Mouse (Mus musculus) limb, embryonic 14.5 days (tissue): ENCODE measurements at regions not wholly inside any gene's neighbourhood (a gene's known extent, or its start where the extent isn't known, plus 50 kb on each side); places are given as distances from the start of the nearest gene placed in this dataset.

Source experiments
- ATAC-seq: fragments of 200-750 bp; cut with Nextera tagmentation; 2 replicates; pipeline ENCODE4 v1.8.0; 2017; ENCODE audit warnings: low read depth, moderate number of reproducible peaks, moderate TSS enrichment; ENCODE audit not compliant: low FRiP score
- DNase-seq: peaks from one replicate; pipeline ENCODE4 v3.0.0-alpha.2; 2015; ENCODE audit warnings: low spot score
- H3K27ac ChIP-seq: fragments of 300-500 bp; sonication (generic); replicated peaks from 2 replicates; pipeline ENCODE4 v1.5.1; 2014; ENCODE audit warnings: low read depth, mild to moderate bottlenecking, low read length, moderate library complexity, mixed read lengths
- H3K27me3 ChIP-seq: fragments of 300-500 bp; sonication (generic); 2 replicates; pipeline ENCODE4 v1.6.1; 2014; ENCODE audit warnings: low read length, mixed read lengths; ENCODE audit not compliant: control insufficient read depth, insufficient read depth
- H3K36me3 ChIP-seq: fragments of 300-500 bp; sonication (generic); 2 replicates; pipeline ENCODE4 v1.6.1; 2014; ENCODE audit warnings: mild to moderate bottlenecking, low read length, moderate library complexity, mixed read lengths; ENCODE audit not compliant: control insufficient read depth, insufficient read depth
- H3K4me1 ChIP-seq: fragments of 300-500 bp; sonication (generic); 2 replicates; pipeline ENCODE4 v1.6.1; 2014; ENCODE audit warnings: antibody characterized with exemption, low read length, mixed read lengths; ENCODE audit not compliant: control insufficient read depth, insufficient read depth
- H3K4me2 ChIP-seq: fragments of 300-500 bp; sonication (generic); replicated peaks from 2 replicates; pipeline ENCODE4 v1.6.1; 2014; ENCODE audit warnings: low read depth, mild to moderate bottlenecking, low read length, moderate library complexity; ENCODE audit not compliant: severe bottlenecking
- H3K4me3 ChIP-seq: fragments of 300-500 bp; sonication (generic); replicated peaks from 2 replicates; pipeline ENCODE4 v1.5.1; 2014; ENCODE audit warnings: low read length
- H3K9ac ChIP-seq: fragments of 300-500 bp; sonication (generic); 2 replicates; pipeline ENCODE4 v1.6.1; 2014; ENCODE audit warnings: mild to moderate bottlenecking, low read depth, low read length, moderate library complexity; ENCODE audit not compliant: severe bottlenecking
- H3K9me3 ChIP-seq: fragments of 300-500 bp; sonication (generic); 2 replicates; pipeline ENCODE4 v1.6.1; 2016; ENCODE audit warnings: low read length; ENCODE audit not compliant: control insufficient read depth
- POLR2A ChIP-seq: fragments of 200-500 bp; IDR thresholded peaks from 2 replicates; pipeline ENCODE4 v1.8.0; 2012; ENCODE audit warnings: inconsistent platforms, mild to moderate bottlenecking, moderate library complexity, borderline replicate concordance; ENCODE audit not compliant: insufficient read depth, insufficient read length; ENCODE audit errors: extremely low read depth
- WGBS: fragments of 180-500 bp; shearing (Covaris S2); extraction: QIAGEN DNeasy Blood & Tissue Kit; methylation state at CpG from one replicate; pipeline ENCODE4 v1.1.7; 2014; 5-methylcytosine and 5-hydroxymethylcytosine counted together

DNA sequence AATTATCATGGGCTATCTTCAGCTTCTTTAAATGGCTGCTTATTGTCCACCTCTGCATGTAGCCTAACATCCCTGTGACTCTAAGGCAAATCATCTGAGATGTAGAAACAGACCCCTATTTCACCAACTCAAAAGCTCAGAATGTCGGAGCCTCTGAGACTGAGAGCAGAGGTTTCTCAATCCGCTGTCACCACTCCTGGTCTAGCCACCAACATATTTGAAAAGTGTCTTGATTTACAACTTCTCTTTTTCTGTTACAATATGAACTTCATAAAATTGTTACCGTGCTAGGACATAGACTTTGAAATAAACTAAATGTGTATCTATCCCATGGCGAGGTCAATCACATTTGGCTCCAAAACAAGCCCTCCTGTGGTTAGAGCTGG, 91.3 kb upstream of the Nebl start:
- WGBS, result 84% methylated on average over 4 of the region's 4 CpGs
- H3K27me3 ChIP-seq, result no peaks in the 10 kb centered on the region

DNA sequence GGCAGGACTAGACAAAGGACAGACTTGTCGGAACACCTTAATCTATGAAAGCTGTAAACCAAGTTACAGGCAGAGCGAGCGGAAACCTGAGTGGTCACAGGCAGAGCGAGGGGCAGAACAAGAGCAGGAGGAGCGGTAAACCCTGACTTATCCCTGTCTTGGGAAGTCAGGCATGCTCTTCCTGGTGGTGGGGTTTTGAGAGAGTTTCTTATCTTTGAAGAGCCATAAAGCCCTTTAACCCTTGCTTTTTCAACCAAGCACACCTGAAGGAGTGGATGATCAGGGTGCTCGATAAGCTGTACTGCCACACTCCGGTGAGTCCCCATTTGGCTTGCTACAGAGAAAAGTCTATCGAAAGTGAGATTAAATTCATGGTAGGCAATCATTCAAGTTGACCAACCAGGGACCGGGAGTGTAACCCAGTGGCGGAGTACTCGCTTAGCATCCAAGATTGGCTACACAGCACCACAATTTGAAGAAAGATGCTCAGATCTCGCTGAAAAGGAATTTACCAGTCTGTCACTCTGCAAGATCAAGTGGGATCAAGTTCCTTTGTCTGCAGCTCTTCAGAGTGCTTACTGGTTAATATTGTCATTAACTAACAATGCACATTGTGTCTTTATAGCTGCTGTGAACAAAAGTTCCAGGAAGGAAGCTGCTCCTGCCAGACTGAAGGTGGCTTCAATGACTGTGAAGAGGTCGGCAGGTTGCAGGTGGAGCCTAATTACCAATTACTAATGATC, 90.8 kb upstream of the Nebl start:
- 79% methylated on average over 13 of the region's 13 CpGs for WGBS
- ATAC-seq (no peak), DNase-seq (no peak)
- no peaks in the 10 kb centered on the region for H3K9me3 ChIP-seq
- H3K36me3 ChIP-seq, result no peaks in the 10 kb centered on the region
- H3K4me3 ChIP-seq, result no peak overlapping the region
- no peak overlapping the region for H3K9ac ChIP-seq
- H3K27me3 ChIP-seq, result no peaks in the 10 kb centered on the region
- TF ChIP-seq POLR2A, result no peak
- no peak overlapping the region for H3K4me2 ChIP-seq
- no peaks in the 10 kb centered on the region for H3K4me1 ChIP-seq
- no peak overlapping the region for H3K27ac ChIP-seq

More for the DNA sequence above, 91.3 kb upstream of the Nebl start:
- no peak for TF ChIP-seq POLR2A
- no peaks in the 10 kb centered on the region for H3K36me3 ChIP-seq
- H3K9ac ChIP-seq, result no peak overlapping the region
- no peaks in the 10 kb centered on the region for H3K9me3 ChIP-seq
- no peaks in the 10 kb centered on the region for H3K4me1 ChIP-seq
- no peak overlapping the region for H3K27ac ChIP-seq
- no peak overlapping the region for H3K4me3 ChIP-seq
- no peak overlapping the region for H3K4me2 ChIP-seq
- ATAC-seq (no peak), DNase-seq (no peak)

DNA sequence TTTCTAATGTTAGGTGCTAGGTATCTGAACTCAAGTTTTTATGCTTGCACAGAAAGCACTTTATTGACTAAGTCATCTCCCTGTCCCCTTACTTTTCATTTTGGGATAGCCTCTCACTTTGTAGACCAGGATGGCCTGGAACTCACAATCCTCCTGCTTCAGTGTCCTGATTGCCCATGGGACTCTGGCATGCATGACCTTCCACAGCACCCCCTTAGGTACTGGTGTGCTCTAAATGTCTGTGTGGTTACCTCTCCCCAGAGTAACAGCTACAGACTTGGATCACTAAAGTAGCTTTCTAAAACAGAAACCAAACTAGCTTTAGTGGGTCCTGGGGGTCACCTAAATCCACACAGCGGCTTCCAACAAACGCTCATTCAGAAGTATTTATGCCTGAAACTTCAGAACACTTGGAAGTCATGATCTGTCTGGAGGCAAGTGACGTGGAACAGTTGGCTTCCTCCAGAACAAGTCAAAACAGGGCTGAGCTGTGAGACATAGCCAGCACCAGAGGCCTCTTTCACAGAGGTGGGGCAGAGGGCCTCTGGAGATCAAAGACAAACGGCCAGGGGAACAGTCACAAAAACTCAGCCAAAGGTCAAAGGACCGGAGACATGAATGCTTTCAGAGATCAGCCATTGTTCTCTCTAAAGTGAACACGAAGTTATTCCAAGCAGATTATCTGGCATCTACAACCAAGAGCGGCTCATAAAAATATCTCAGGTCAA, 80.8 kb upstream of the Nebl start:
- Histone ChIP-seq H3K4me2 (no peak overlapping the region), H3K4me3 (no peak overlapping the region), H3K27ac (no peak overlapping the region), H3K27me3 (no peaks in the 10 kb centered on the region), H3K9me3 (no peaks in the 10 kb centered on the region), H3K4me1 (no peaks in the 10 kb centered on the region; the same call in 1 of the 2 replicates), H3K9ac (no peak overlapping the region), H3K36me3 (no peaks in the 10 kb centered on the region)
- DNase-seq, result no peak
- no peak for TF ChIP-seq POLR2A
- no peak for ATAC-seq
- WGBS, result 24% methylated on average over 7 of the region's 7 CpGs
